Mouse (Mus musculus): ENCODE measurements around the gene Odf4.

DNA sequence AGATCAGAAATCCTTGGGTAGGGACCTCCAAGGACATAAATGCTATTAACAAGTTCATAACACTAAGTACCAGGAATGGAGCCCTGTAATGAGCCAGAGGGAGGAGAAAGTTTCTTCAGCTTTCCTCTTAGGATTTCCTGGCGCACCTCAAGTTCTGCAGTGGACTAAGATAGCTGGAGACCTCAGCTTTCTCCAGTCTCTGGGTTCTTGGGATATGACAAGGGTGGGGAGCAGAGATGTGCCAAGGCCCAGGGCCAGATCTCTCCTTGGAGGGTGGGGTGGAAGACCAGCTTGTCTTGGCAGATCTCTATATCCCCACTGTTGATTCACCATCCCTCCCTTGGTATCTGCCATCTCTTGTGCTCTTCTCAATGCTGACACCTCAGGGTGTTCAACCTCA lies 48.7 kb upstream of the Odf4 start:
- no peak for TF ChIP-seq POLR2A (IDR thresholded peaks at IDR 0.05; ENCODE audit: borderline replicate concordance, extremely low read depth, insufficient read depth, insufficient read length, poor library complexity, severe bottlenecking)
- no peak for TF ChIP-seq CTCF (IDR thresholded peaks at IDR 0.05; ENCODE audit: borderline replicate concordance, extremely low read depth, insufficient read depth, insufficient read length)
